Comparison of ENCODE assay signal across 9 mouse cellular contexts in genomic region chr7:100495042-100495441, GRCm38 (mm10). TPM values are rescaled to one million over a fixed set of nuclear protein-coding genes. Genes with fewer than 3 reads are reported as not detected.
DNase-seq lines count a peak whose midpoint lies in the region; ATAC-seq and TF ChIP-seq lines count a peak whose summit lies in the region.
"Had no signal": no experiment of that assay in that cellular context is flagged by ENCODE, and none has a peak within 500 bp of the region (broad histone marks: within the 10 kb centered on the region; RNA-seq: fewer than 3 reads in every experiment).

No protein-coding gene starts in this region.

- peak overlapping the region; percentile 93 for H3K4me2 ChIP-seq in embryonic facial prominence, embryonic 15.5 days (replicated peaks)
- H3K4me2 ChIP-seq in intestine, embryonic 15.5 days (replicated peaks) = peak overlapping the region; percentile 90
- H3K4me2 ChIP-seq in midbrain, postnatal 0 days (ENCODE audit: low read depth, low read length, poor library complexity, severe bottlenecking) = peak overlapping the region; percentile 13

- WGBS in embryonic facial prominence, embryonic 15.5 days = 15% methylated on average over 8 of the region's 8 CpGs
- WGBS in intestine, embryonic 15.5 days = 47% methylated on average over 8 of the region's 8 CpGs
- WGBS in midbrain, postnatal 0 days = 35% methylated on average over 8 of the region's 8 CpGs

- H3K9me3 ChIP-seq in embryonic facial prominence, embryonic 15.5 days (replicated peaks) = no peaks in the 10 kb centered on the region
- H3K9me3 ChIP-seq in intestine, embryonic 15.5 days = no peaks in the 10 kb centered on the region
- no peaks in the 10 kb centered on the region for H3K9me3 ChIP-seq in midbrain, postnatal 0 days (ENCODE audit: low read length)

- peak overlapping the region; percentile 19 for H3K4me3 ChIP-seq in layer of hippocampus, adult 2 months
- peak overlapping the region; percentile 52 for H3K4me3 ChIP-seq in embryonic facial prominence, embryonic 15.5 days (replicated peaks)
- H3K4me3 ChIP-seq in intestine, embryonic 15.5 days (replicated peaks) = peak overlapping the region; percentile 52
- H3K4me3 ChIP-seq in midbrain, postnatal 0 days (ENCODE audit: low read depth, low read length) = no peak overlapping the region

- no peak for TF ChIP-seq CTCF in layer of hippocampus, adult 2 months (conservative IDR thresholded peaks at IDR 0.05)
- TF ChIP-seq CTCF in midbrain, postnatal 0 days (IDR thresholded peaks at IDR 0.05) = no peak

- DNase-seq in layer of hippocampus, adult 2 months (ENCODE audit: low spot score in 2 of 2) = no peak
- DNase-seq in layer of hippocampus, postnatal 36 days = no peak
- no peak for DNase-seq in midbrain, postnatal 0 days (ENCODE audit: low spot score)
- DNase-seq in T-cell, adult 2 months (ENCODE audit: low spot score) = no peak
- DNase-seq in layer of hippocampus, adult 11-12 months (ENCODE audit: low spot score) = no peak
- DNase-seq in retina, embryonic 14.5 days (ENCODE audit: low spot score) = no peak

- H3K9ac ChIP-seq in embryonic facial prominence, embryonic 15.5 days = peak overlapping the region; percentile 10; the same call in 1 of the 2 replicates
- H3K9ac ChIP-seq in intestine, embryonic 15.5 days = peak overlapping the region; percentile 34
- no peak overlapping the region for H3K9ac ChIP-seq in midbrain, postnatal 0 days (replicated peaks; ENCODE audit: low read length, poor library complexity, severe bottlenecking)

- H3K4me1 ChIP-seq in embryonic facial prominence, embryonic 15.5 days = peaks cover 46% of the 10 kb centered on the region
- peaks cover 34% of the 10 kb centered on the region for H3K4me1 ChIP-seq in intestine, embryonic 15.5 days (replicated peaks)
- H3K4me1 ChIP-seq in midbrain, postnatal 0 days (ENCODE audit: insufficient read depth, low read length) = peaks cover 12% of the 10 kb centered on the region; the same call in 1 of the 2 replicates

- H3K36me3 ChIP-seq in embryonic facial prominence, embryonic 15.5 days = peaks cover 28% of the 10 kb centered on the region; the same call in 1 of the 2 replicates
- peaks cover 27% of the 10 kb centered on the region for H3K36me3 ChIP-seq in intestine, embryonic 15.5 days
- 0 out of 2 replicates have a peak, but pooled peaks cover 3% of the 10 kb centered on the region for H3K36me3 ChIP-seq in midbrain, postnatal 0 days (ENCODE audit: insufficient read depth, low read length)

- 0 out of 2 replicates have a peak, but pooled peaks cover 2% of the 10 kb centered on the region for H3K27me3 ChIP-seq in embryonic facial prominence, embryonic 15.5 days
- H3K27me3 ChIP-seq in intestine, embryonic 15.5 days (replicated peaks) = no peaks in the 10 kb centered on the region
- H3K27me3 ChIP-seq in midbrain, postnatal 0 days (ENCODE audit: insufficient read depth, low read length) = no peaks in the 10 kb centered on the region
- H3K27me3 ChIP-seq: Patski had no signal

- ATAC-seq in embryonic facial prominence, embryonic 15.5 days (ENCODE audit: insufficient number of reproducible peaks, low FRiP score, low TSS enrichment, low read depth) = no peak
- no peak for ATAC-seq in intestine, embryonic 15.5 days
- ATAC-seq in midbrain, postnatal 0 days (ENCODE audit: low FRiP score) = no peak; the same call in 1 of the 2 replicates

- peak overlapping the region; percentile 90 for H3K27ac ChIP-seq in layer of hippocampus, adult 2 months
- peak overlapping the region; percentile 56 for H3K27ac ChIP-seq in embryonic facial prominence, embryonic 15.5 days (replicated peaks)
- peak overlapping the region; percentile 78 for H3K27ac ChIP-seq in intestine, embryonic 15.5 days
- peak overlapping the region; percentile 89 for H3K27ac ChIP-seq in midbrain, postnatal 0 days (ENCODE audit: low read depth, low read length)

RNA-seq across cellular contexts. Expression of gene Ucp2, which starts 1.9 kb away (rescaled TPM):
- 10 to 100 TPM; 69.0 to 72.4 TPM for total RNA-seq in layer of hippocampus, adult 2 months (2021)
- 10 to 100 TPM; 67.5 to 87.2 TPM for total RNA-seq in layer of hippocampus, postnatal 36 days (2021)
- polyA plus RNA-seq in embryonic facial prominence, embryonic 15.5 days (2015; fragmentation: Nextera tagmentation; extraction: Ambion mirVana) = 227 and 228 TPM in 2 replicates
- 272 and 287 TPM in 2 replicates for polyA plus RNA-seq in intestine, embryonic 15.5 days (2015; fragmentation: Nextera tagmentation; extraction: Ambion mirVana)
- 93.0 and 118 TPM in 2 replicates for total RNA-seq in midbrain, postnatal 0 days (2014; rRNA removed)
- 99.5 and 99.9 TPM in 2 replicates for polyA plus RNA-seq in midbrain, postnatal 0 days (2015; fragmentation: Nextera tagmentation; extraction: Ambion mirVana)

RNA-seq across cellular contexts. Expression of gene Dnajb13, which starts 19.7 kb away (rescaled TPM):
- total RNA-seq in layer of hippocampus, adult 2 months (2021) = under 1 TPM; 0.39 to 0.51 TPM
- under 1 TPM; 0.43 to 0.50 TPM for total RNA-seq in layer of hippocampus, postnatal 36 days (2021)
- 5.4 and 9.8 TPM in 2 replicates for polyA plus RNA-seq in embryonic facial prominence, embryonic 15.5 days (2015; fragmentation: Nextera tagmentation; extraction: Ambion mirVana)
- polyA plus RNA-seq in intestine, embryonic 15.5 days (2015; fragmentation: Nextera tagmentation; extraction: Ambion mirVana) = 0.28 and 0.41 TPM in 2 replicates
- 4.1 and 4.3 TPM in 2 replicates for total RNA-seq in midbrain, postnatal 0 days (2014; rRNA removed)
- polyA plus RNA-seq in midbrain, postnatal 0 days (2015; fragmentation: Nextera tagmentation; extraction: Ambion mirVana) = 2.9 and 3.2 TPM in 2 replicates

RNA-seq across cellular contexts. Expression of gene Ucp3, which starts 22.3 kb away (rescaled TPM):
- 1 to 10 TPM; 3.0 to 3.6 TPM for total RNA-seq in layer of hippocampus, adult 2 months (2021)
- 1 to 10 TPM; 1.3 to 2.5 TPM for total RNA-seq in layer of hippocampus, postnatal 36 days (2021)
- polyA plus RNA-seq in embryonic facial prominence, embryonic 15.5 days (2015; fragmentation: Nextera tagmentation; extraction: Ambion mirVana) = 0.17 and 0.20 TPM in 2 replicates
- not detected in 2 replicates for polyA plus RNA-seq in intestine, embryonic 15.5 days (2015; fragmentation: Nextera tagmentation; extraction: Ambion mirVana)
- not detected in 2 replicates for total RNA-seq in midbrain, postnatal 0 days (2014; rRNA removed)
- polyA plus RNA-seq in midbrain, postnatal 0 days (2015; fragmentation: Nextera tagmentation; extraction: Ambion mirVana) = 0.06 and 0.16 TPM in 2 replicates

RNA-seq across cellular contexts. Expression of gene Coa4, which starts 41.8 kb away (rescaled TPM):
- 1 to 10 TPM; 7.8 to 9.4 TPM for total RNA-seq in layer of hippocampus, adult 2 months (2021)
- total RNA-seq in layer of hippocampus, postnatal 36 days (2021) = 10 to 100 TPM in 1 of 2 experiments, 1 to 10 TPM in 1; 8.3 to 10.8 TPM
- polyA plus RNA-seq in embryonic facial prominence, embryonic 15.5 days (2015; fragmentation: Nextera tagmentation; extraction: Ambion mirVana) = 19.7 and 20.8 TPM in 2 replicates
- polyA plus RNA-seq in intestine, embryonic 15.5 days (2015; fragmentation: Nextera tagmentation; extraction: Ambion mirVana) = 40.8 and 49.3 TPM in 2 replicates
- 3.9 and 7.5 TPM in 2 replicates for total RNA-seq in midbrain, postnatal 0 days (2014; rRNA removed)
- polyA plus RNA-seq in midbrain, postnatal 0 days (2015; fragmentation: Nextera tagmentation; extraction: Ambion mirVana) = 5.7 and 6.5 TPM in 2 replicates

Comparison
In these comparisons a context has a peak if more than half of its experiments do, and no peak if none do; other contexts are left out.
1. H3K4me2 ChIP-seq: peak in every context shown above with its lines; median percentile 93 in embryonic facial prominence, embryonic 15.5 days; 90 in intestine, embryonic 15.5 days; 13 in midbrain, postnatal 0 days.